Mouse (Mus musculus) cerebellum, adult 2 months (tissue): Measurements from ENCODE around the gene Poc1a. TPM values are rescaled to one million over a fixed set of nuclear protein-coding genes. Genes with fewer than 3 reads are reported as not detected.

Source experiments
- DNase-seq, 2 experiments: peaks; one replicate each; pipeline ENCODE4 v3.0.0; 2021
- H3K27ac ChIP-seq: fragments of 200-500 bp; 2 replicates; pipeline ENCODE4 v1.5.1; 2012; ENCODE audit warnings: low read length, control low read depth, inconsistent platforms; ENCODE audit not compliant: insufficient read depth
- H3K27me3 ChIP-seq: fragments of 200-500 bp; 2 replicates; pipeline ENCODE4 v1.6.1; 2012; ENCODE audit warnings: inconsistent platforms, mild to moderate bottlenecking, low read length, moderate library complexity; ENCODE audit not compliant: control insufficient read depth, insufficient read depth
- H3K4me1 ChIP-seq: fragments of 200-500 bp; 2 replicates; pipeline ENCODE4 v1.6.1; 2011; ENCODE audit warnings: low read length; ENCODE audit not compliant: control insufficient read depth, insufficient read depth
- H3K4me3 ChIP-seq: fragments of 200-500 bp; replicated peaks from 2 replicates; pipeline ENCODE3; 2011; ENCODE audit warnings: mild to moderate bottlenecking, low read depth, low read length, control low read depth; ENCODE audit not compliant: insufficient read depth
- CTCF ChIP-seq: fragments of 200-500 bp; IDR thresholded peaks from 2 replicates; pipeline ENCODE4 v1.5.1; 2011; ENCODE audit warnings: low read depth, mild to moderate bottlenecking, control low read depth, low read length, moderate library complexity, borderline replicate concordance; ENCODE audit not compliant: insufficient read depth
- POLR2A ChIP-seq: fragments of 200-500 bp; IDR thresholded peaks from 2 replicates; pipeline ENCODE4 v1.6.1; 2011; ENCODE audit warnings: low read length, control low read depth, borderline replicate concordance; ENCODE audit not compliant: insufficient read depth
- WGBS: fragments of 180-500 bp; shearing (Covaris S2); methylation state at CpG from one replicate; pipeline ENCODE4 v1.1.7; 2018; 5-methylcytosine and 5-hydroxymethylcytosine counted together
- polyA plus RNA-seq: library from polyadenylated mRNA; depleted of rRNA; stranded (reverse); fragments of >200 nt; gene quantifications from 2 replicates; pipeline ENCODE4 v1.2.3, GENCODE M21; 2012

Poc1a gene
- polyA plus RNA-seq, 1 experiment: 3.9 TPM

DNA sequence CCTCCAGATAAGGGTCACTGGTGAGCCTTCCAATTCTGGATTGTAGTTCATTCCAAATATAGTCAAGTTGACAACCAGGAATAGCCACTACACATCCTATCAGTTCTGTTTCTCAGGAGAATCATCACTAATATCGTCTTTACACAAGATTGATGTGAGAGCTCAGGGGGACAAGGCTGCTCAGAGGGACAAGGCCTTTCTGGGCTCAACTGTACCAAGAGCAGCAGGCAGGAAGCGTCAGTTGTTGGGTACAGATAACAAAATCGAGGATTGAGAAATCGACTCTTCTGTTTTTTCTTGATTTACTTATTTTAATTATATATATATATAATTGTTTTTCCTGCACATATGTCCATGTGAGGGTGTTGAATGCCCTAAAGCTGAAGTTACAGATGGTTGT lies 22.4 kb upstream of the Poc1a start:
- no peak for DNase-seq
- Histone ChIP-seq H3K4me3 (no peak overlapping the region), H3K27me3 (no peaks in the 10 kb centered on the region), H3K27ac (no peak overlapping the region), H3K4me1 (no peaks in the 10 kb centered on the region)
- 94% methylated on average over 4 of the region's 4 CpGs for WGBS
- TF ChIP-seq POLR2A (no peak), CTCF (no peak)

GRCm38 (mm10) chr9:106258990-106259389 lies 21.9 kb upstream of the Poc1a start:
- Histone ChIP-seq H3K4me1 (no peaks in the 10 kb centered on the region), H3K27ac (no peak overlapping the region), H3K4me3 (no peak overlapping the region), H3K27me3 (no peaks in the 10 kb centered on the region)
- no peak for DNase-seq
- 68% methylated on average over 5 of the region's 5 CpGs for WGBS
- TF ChIP-seq CTCF (no peak), POLR2A (no peak)

GRCm38 (mm10) chr9:106261058-106261457 lies 19.8 kb upstream of the Poc1a start:
- Histone ChIP-seq H3K4me1 (no peaks in the 10 kb centered on the region), H3K4me3 (no peak overlapping the region), H3K27me3 (no peaks in the 10 kb centered on the region), H3K27ac (no peak overlapping the region)
- no peak for TF ChIP-seq POLR2A
- TF ChIP-seq CTCF: no peak
- no peak for DNase-seq
- WGBS: 90% methylated on average over 6 of the region's 6 CpGs

DNA sequence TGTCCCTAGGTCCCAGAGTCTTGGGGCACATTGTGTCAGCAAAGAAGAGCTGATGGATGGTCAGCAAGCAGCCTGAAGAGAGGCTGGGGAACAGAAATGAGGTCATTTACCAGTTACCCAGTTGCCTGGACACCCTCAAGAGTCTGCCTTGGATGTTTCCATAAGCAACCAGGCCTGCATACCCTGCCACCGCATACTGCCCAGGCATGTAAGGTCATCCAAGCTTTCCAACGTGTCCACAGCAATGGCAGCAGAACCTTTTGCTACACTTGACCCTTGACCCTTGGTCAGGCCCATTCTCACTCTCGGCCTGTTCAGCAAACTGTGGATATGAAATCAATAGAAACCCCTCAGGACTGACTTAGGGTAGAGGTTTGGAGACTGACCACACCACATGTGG lies 19.4 kb upstream of the Poc1a start:
- H3K27ac ChIP-seq: no peak overlapping the region
- H3K4me3 ChIP-seq: no peak overlapping the region
- H3K27me3 ChIP-seq: no peaks in the 10 kb centered on the region
- H3K4me1 ChIP-seq: no peaks in the 10 kb centered on the region
- DNase-seq: no peak
- no peak for TF ChIP-seq POLR2A
- no peak for TF ChIP-seq CTCF
- WGBS: 70% methylated on average over 3 of the region's 3 CpGs

DNA sequence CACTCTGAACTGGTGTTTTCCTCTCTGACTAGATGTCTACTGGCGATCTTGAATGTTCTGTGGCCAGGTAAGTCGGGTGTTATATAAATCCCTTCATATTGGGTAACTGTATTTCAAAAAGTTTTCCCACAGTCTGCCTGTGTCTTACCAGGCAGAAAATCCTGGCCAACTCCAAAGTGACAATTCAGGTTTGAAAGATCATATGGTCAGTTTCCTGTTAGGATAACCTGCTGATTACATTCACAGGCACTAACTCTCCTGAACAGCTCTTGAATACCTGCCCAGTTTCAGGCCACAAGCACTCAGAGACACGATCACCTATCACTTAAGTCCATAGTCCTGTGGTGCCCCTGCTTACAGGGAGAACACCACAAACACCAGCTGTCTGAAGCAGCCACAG lies 18.8 kb upstream of the Poc1a start:
- no peak overlapping the region for H3K27ac ChIP-seq
- no peaks in the 10 kb centered on the region for H3K4me1 ChIP-seq
- DNase-seq: no peak
- no peak overlapping the region for H3K4me3 ChIP-seq
- TF ChIP-seq POLR2A (no peak), CTCF (no peak)
- H3K27me3 ChIP-seq: no peaks in the 10 kb centered on the region
- WGBS: 85% methylated on average over 3 of the region's 3 CpGs

GRCm38 (mm10) chr9:106263381-106263924 lies 17.4 kb upstream of the Poc1a start:
- TF ChIP-seq CTCF (no peak), POLR2A (no peak)
- DNase-seq: no peak
- Histone ChIP-seq H3K27me3 (no peaks in the 10 kb centered on the region), H3K4me1 (no peaks in the 10 kb centered on the region), H3K27ac (no peak overlapping the region), H3K4me3 (no peak overlapping the region)
- 84% methylated on average over 9 of the region's 9 CpGs for WGBS

DNA sequence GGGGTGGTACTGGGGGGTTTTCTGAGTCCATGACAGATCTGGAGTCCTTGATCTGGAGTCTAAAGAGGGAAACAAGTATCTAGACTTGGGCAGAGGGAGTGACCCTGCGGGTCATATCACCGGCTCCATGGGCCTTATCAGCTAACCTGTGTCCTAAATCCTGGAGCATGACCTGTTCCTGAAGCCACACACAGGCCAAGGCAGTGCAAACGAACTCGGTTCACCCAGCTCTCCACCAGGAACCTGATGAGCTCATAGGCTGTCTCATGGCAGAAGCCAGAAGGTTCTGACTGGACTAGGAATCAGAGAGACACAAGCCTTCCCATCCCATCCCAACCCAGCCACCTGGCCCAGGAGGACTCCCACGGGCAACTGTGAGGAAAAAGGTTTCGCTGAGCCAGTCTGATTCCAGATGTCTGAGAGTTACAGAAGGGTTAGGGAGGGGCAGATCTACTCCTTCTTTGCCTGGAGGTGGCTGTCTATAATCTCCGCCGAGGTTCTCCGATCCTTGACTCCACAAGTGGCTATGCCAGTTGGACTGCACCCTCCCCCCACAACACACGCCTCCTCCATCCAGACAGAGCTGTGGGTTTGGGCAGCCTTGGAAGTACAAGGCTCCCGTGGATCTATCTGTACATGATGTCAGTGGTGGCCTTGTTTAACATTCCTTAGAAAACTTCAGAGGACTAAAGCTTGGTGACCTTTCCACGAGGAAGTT lies 15.3 kb upstream of the Poc1a start:
- no peak overlapping the region for H3K4me3 ChIP-seq
- H3K4me1 ChIP-seq: peaks cover 10% of the 10 kb centered on the region
- TF ChIP-seq CTCF: no peak
- TF ChIP-seq POLR2A: no peak
- no peaks in the 10 kb centered on the region for H3K27me3 ChIP-seq
- DNase-seq: no peak
- WGBS: 85% methylated on average over 12 of the region's 12 CpGs
- no peak overlapping the region for H3K27ac ChIP-seq

- Histone ChIP-seq H3K4me1 (peaks cover 10% of the 10 kb centered on the region), H3K27ac (no peak overlapping the region), H3K4me3 (no peak overlapping the region), H3K27me3 (no peaks in the 10 kb centered on the region)
- DNase-seq: no peak
- 48% methylated on average over 2 of the region's 2 CpGs for WGBS
- no peak for TF ChIP-seq CTCF
- TF ChIP-seq POLR2A: no peak
These were observed 13.8 kb upstream of the Poc1a start for GRCm38 (mm10) chr9:106266936-106267657.
